Mouse (Mus musculus) cortical plate, adult 2 months (tissue): Measurements from ENCODE around the gene Olfr591.

ENCODE experiments used
- CTCF ChIP-seq: fragments of 200-500 bp; IDR thresholded peaks from 2 replicates; pipeline ENCODE4 v1.5.1; 2011; ENCODE audit warnings: mild to moderate bottlenecking, control low read depth, low read length; ENCODE audit not compliant: insufficient read depth; ENCODE audit errors: extremely low read depth
- POLR2A ChIP-seq: fragments of 200-500 bp; IDR thresholded peaks from 2 replicates; pipeline ENCODE4 v1.6.1; 2011; ENCODE audit warnings: mild to moderate bottlenecking, low read length, control low read depth; ENCODE audit not compliant: insufficient read depth; ENCODE audit errors: extremely low read depth

- no peak for TF ChIP-seq CTCF
- no peak for TF ChIP-seq POLR2A
These were observed 21.9 kb downstream of the Olfr591 start, which contains the start of gene Olfr589 for GRCm38 (mm10) chr7:103156256-103156655.
